Mouse (Mus musculus) ovary, postnatal 10 days (tissue): Measurements from ENCODE around the gene Arid1b.

Source experiments
- DNase-seq: peaks from one replicate; pipeline ENCODE4 v3.0.0; 2022; ENCODE audit warnings: low spot score

Gene Arid1b

GRCm38 (mm10) chr17:4996121-4996813, 2.1 kb downstream of the Arid1b start:
- no peak for DNase-seq

- no peak for DNase-seq
These were observed 2.9 kb downstream of the Arid1b start for GRCm38 (mm10) chr17:4996814-4997549.

- no peak for DNase-seq
These were observed 3.8 kb downstream of the Arid1b start for GRCm38 (mm10) chr17:4997968-4998367.

- no peak for DNase-seq
These were observed 5.1 kb downstream of the Arid1b start for GRCm38 (mm10) chr17:4999256-4999655.

GRCm38 (mm10) chr17:5000001-5000400, 5.9 kb downstream of the Arid1b start:
- no peak for DNase-seq

GRCm38 (mm10) chr17:5000871-5001270, 6.7 kb downstream of the Arid1b start:
- no peak for DNase-seq

GRCm38 (mm10) chr17:5001531-5002131, 7.5 kb downstream of the Arid1b start:
- DNase-seq, result no peak

GRCm38 (mm10) chr17:5002937-5003508, 8.9 kb downstream of the Arid1b start:
- no peak for DNase-seq

- no peak for DNase-seq
These were observed 10.1 kb downstream of the Arid1b start for GRCm38 (mm10) chr17:5004266-5004665.

- DNase-seq, result no peak
These were observed 10.6 kb downstream of the Arid1b start for GRCm38 (mm10) chr17:5004706-5005105.

- no peak for DNase-seq
These were observed 11.2 kb downstream of the Arid1b start for GRCm38 (mm10) chr17:5005285-5005684.

GRCm38 (mm10) chr17:5007156-5007658, 13.1 kb downstream of the Arid1b start:
- no peak for DNase-seq

GRCm38 (mm10) chr17:5008236-5008635, 14.1 kb downstream of the Arid1b start:
- no peak for DNase-seq

- DNase-seq, result no peak
These were observed 14.6 kb downstream of the Arid1b start for GRCm38 (mm10) chr17:5008761-5009160.

- no peak for DNase-seq
These were observed 15.6 kb downstream of the Arid1b start for GRCm38 (mm10) chr17:5009526-5010260.

- DNase-seq, result no peak
These were observed 16.6 kb downstream of the Arid1b start for GRCm38 (mm10) chr17:5010781-5011180.

GRCm38 (mm10) chr17:5012091-5012490, 18.0 kb downstream of the Arid1b start:
- no peak for DNase-seq

- DNase-seq, result no peak
These were observed 18.4 kb downstream of the Arid1b start for GRCm38 (mm10) chr17:5012517-5012916.

GRCm38 (mm10) chr17:5014327-5014957, 20.3 kb downstream of the Arid1b start:
- no peak for DNase-seq

- DNase-seq, result no peak
These were observed 22.3 kb downstream of the Arid1b start for GRCm38 (mm10) chr17:5016404-5016803.

- DNase-seq, result no peak
These were observed 22.9 kb downstream of the Arid1b start for GRCm38 (mm10) chr17:5017065-5017464.
